Mouse (Mus musculus) T-cell, adult 66 days (primary cell): ENCODE results near the gene Arx. TPM values are rescaled to one million over a fixed set of nuclear protein-coding genes. Genes with fewer than 3 reads are reported as not detected.

Experiments
- total RNA-seq, 2 experiments: library from RNA; stranded (reverse); gene quantifications; 3 replicates in 1 of 2; 4 replicates in 1 of 2; pipeline ENCODE4 v1.2.4; 2023

Arx gene
- total RNA-seq: not detected

DNA sequence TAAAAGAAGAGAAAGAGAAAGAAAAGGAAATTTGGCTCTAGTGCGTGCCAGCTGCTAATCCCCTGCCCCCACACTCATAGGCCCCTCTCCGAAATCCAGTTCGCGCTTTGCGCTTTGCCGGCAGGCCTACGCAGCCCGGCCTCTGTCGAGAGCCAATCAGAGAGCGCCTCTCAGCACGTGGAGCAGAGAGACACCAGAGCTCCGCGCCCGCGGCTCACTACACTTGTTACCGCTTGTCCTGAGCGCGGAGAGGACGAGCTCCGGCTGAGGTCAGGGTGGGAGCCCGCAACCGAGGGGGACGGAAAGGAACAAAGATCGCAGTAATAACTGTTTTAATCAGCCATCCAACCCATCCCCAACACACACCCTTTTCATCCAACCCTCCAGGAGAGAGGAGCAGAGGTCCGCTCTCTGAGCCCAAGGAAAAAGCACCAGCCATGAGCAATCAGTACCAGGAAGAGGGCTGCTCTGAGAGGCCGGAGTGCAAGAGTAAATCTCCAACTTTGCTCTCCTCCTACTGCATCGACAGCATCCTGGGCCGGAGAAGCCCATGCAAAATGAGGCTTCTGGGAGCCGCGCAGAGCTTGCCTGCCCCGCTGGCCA, at the start of gene Arx:
Arx (plus strand) TSS at position 155 of the 603 bp plus-strand sequence.

